Mouse (Mus musculus): ENCODE measurements around the gene Opalin. TPM values are rescaled to one million over a fixed set of nuclear protein-coding genes. Genes with fewer than 3 reads are reported as not detected.

The Opalin gene
- total RNA-seq, 2 experiments from 2014 or later: not detected

DNA sequence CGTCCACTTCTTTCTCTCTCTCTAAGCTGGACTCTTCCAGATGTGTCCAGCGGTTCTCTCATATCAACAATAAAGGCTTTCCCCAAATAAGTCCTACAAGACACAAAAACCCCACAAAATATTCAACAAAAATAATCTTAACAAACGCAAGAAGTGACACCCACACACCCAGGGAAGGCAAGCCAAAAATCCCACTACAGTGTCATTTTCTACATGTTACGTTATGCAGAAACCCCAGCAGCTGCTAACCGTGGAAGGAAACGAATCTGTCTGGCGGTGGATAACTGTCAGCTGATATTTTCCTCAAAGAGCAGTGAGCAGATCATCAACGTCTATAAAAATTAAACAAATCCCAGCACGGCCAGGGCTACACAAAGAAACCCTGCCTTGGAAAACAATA lies 62.9 kb downstream of the Opalin start:
- no peak for DNase-seq

DNA sequence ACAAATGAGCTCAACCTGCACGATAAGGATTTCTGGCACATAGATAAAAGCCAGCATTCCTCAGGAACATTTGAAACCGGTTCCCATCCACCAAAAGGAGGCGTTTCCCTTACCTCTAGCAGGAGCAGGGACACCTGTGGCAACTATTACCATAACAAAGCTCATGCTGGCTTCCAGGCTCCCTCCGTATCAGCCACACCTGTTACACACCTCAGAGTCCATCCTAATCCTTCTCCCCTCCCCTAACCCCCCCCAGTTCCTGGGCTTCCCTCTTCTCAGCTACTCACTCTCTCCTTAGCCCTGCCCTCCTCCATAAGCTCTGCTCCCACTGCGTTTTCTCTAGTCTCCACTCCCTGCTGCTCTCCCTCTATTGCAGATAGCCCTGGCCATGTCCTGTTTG lies 63.3 kb downstream of the Opalin start:
- no peak for DNase-seq

Other genes starting within 250 kb of the Opalin start
- gene Ccnj, start 245.8 kb downstream of the Opalin start, total RNA-seq (2021): 1 to 10 TPM; 6.4 to 8.2 TPM
- gene Zfp518a, start 182.4 kb downstream of the Opalin start, total RNA-seq (2021): 10 to 100 TPM; 12.0 to 15.2 TPM
- 1 to 10 TPM; 1.5 to 1.8 TPM for gene Blnk, start 82.6 kb downstream of the Opalin start, total RNA-seq (2021)
- under 1 TPM in 1 of 2 experiments, not detected in 1; 0.21 TPM for gene Dntt, start 47.8 kb downstream of the Opalin start, total RNA-seq (2021)
- gene Tll2, start 129.7 kb upstream of the Opalin start, total RNA-seq (2021): under 1 TPM; 0.27 to 0.94 TPM
- 100 to 1,000 TPM; 143 to 149 TPM for gene Tm9sf3, start 186.9 kb upstream of the Opalin start, total RNA-seq (2021)

All from adrenal gland, postnatal 10 days (tissue).